Mouse (Mus musculus) forebrain, embryonic 10.5 days (tissue): ENCODE results near the gene Lcat. TPM values are rescaled to one million over a fixed set of nuclear protein-coding genes. Genes with fewer than 3 reads are reported as not detected.
A peak's percentile ranks its signal among the peaks of the same experiment; 100 is the strongest.

Source experiments
- DNase-seq: peaks from one replicate; pipeline ENCODE4 v3.0.0-alpha.2; 2017; ENCODE audit warnings: low spot score; ENCODE audit errors: extremely low spot score
- H3K27ac ChIP-seq: fragments of 300-500 bp; sonication (generic); 2 replicates; pipeline ENCODE4 v1.5.1; 2016; ENCODE audit warnings: mild to moderate bottlenecking
- H3K27me3 ChIP-seq: fragments of 300-500 bp; sonication (generic); 2 replicates; pipeline ENCODE4 v1.6.1; 2016; ENCODE audit warnings: mild to moderate bottlenecking; ENCODE audit not compliant: poor library complexity, severe bottlenecking
- H3K36me3 ChIP-seq: fragments of 300-500 bp; sonication (generic); replicated peaks from 2 replicates; pipeline ENCODE4 v1.6.1; 2016; ENCODE audit warnings: mild to moderate bottlenecking, moderate library complexity
- H3K4me1 ChIP-seq: fragments of 300-500 bp; sonication (generic); 2 replicates; pipeline ENCODE4 v1.6.1; 2016
- H3K4me3 ChIP-seq: fragments of 300-500 bp; sonication (generic); 2 replicates; pipeline ENCODE4 v1.5.1; 2016; ENCODE audit warnings: mild to moderate bottlenecking, moderate library complexity
- H3K9me3 ChIP-seq: fragments of 300-500 bp; sonication (generic); 2 replicates; pipeline ENCODE4 v1.6.1; 2016; ENCODE audit warnings: mild to moderate bottlenecking, moderate library complexity
- WGBS: fragments of 180-500 bp; shearing (Covaris S2); methylation state at CpG from one replicate; pipeline ENCODE4 v1.1.7; 2016; 5-methylcytosine and 5-hydroxymethylcytosine counted together
- microRNA-seq: library from miRNA; unstranded; fragments of <30 nt; microRNA quantifications from one replicate; pipeline ENCODE4, GENCODE M21; 2017
- polyA plus RNA-seq: library from polyadenylated mRNA; unstranded; fragments of >200 nt; fragmentation: Nextera tagmentation; extraction: Ambion mirVana; gene quantifications from 2 replicates; pipeline ENCODE4 v1.2.1, GENCODE M21; 2016

Lcat gene
- polyA plus RNA-seq, 1 experiment from 2014 or later, result 0.76 TPM

- peaks cover 13% of the 10 kb centered on the region for H3K4me1 ChIP-seq
- H3K27ac ChIP-seq, result peak within 1 kb of the TSS; percentile 93
- H3K9me3 ChIP-seq, result no peaks in the 10 kb centered on the region
- under 1% methylated on average over 68 of the region's 68 CpGs for WGBS
- H3K36me3 ChIP-seq, result 0 out of 2 replicates have a peak, but pooled peaks cover 2% of the 10 kb centered on the region
- DNase-seq, result peak; percentile 93
- no peaks in the 10 kb centered on the region for H3K27me3 ChIP-seq
- H3K4me3 ChIP-seq, result peak within 1 kb of the TSS; percentile 78
Measured at GRCm38 (mm10) chr8:105900180-105900940, 42.8 kb downstream of the Lcat start, which contains the start of gene Pskh1. Gene Pskh1, plus strand, starts transcription at chr8:105900441.

- Histone ChIP-seq H3K27ac (no peak overlapping the region), H3K27me3 (no peaks in the 10 kb centered on the region), H3K4me3 (no peak overlapping the region), H3K36me3 (peaks cover 18% of the 10 kb centered on the region; the same call in 1 of the 2 replicates), H3K4me1 (peaks cover 22% of the 10 kb centered on the region), H3K9me3 (no peaks in the 10 kb centered on the region)
- 84% methylated on average over 9 of the region's 9 CpGs for WGBS
- no peak for DNase-seq
Measured at GRCm38 (mm10) chr8:105897801-105898480, 45.2 kb downstream of the Lcat start.

- Histone ChIP-seq H3K4me3 (peak within 1 kb of the TSS; percentile 31), H3K4me1 (peaks cover 10% of the 10 kb centered on the region), H3K9me3 (no peaks in the 10 kb centered on the region), H3K27ac (0 out of 2 replicates have a peak within 1 kb of the TSS, but pooled peaks have one; percentile 54), H3K27me3 (no peaks in the 10 kb centered on the region), H3K36me3 (peaks cover 64% of the 10 kb centered on the region)
- WGBS, result 5% methylated on average over 11 of the region's 11 CpGs
- peak; percentile 75 for DNase-seq
Measured at GRCm38 (mm10) chr8:105893339-105893738, 49.8 kb downstream of the Lcat start, which contains the start of gene Nrn1l. Gene Nrn1l, plus strand, starts transcription at chr8:105893567.

GRCm38 (mm10) chr8:105892432-105892831 is 50.8 kb downstream of the Lcat start:
- H3K27ac ChIP-seq, result no peak overlapping the region
- H3K9me3 ChIP-seq, result no peaks in the 10 kb centered on the region
- no peaks in the 10 kb centered on the region for H3K27me3 ChIP-seq
- H3K4me1 ChIP-seq, result peaks cover 10% of the 10 kb centered on the region
- no peak for DNase-seq
- 91% methylated on average over 6 of the region's 6 CpGs for WGBS
- no peak overlapping the region for H3K4me3 ChIP-seq
- peaks cover 73% of the 10 kb centered on the region for H3K36me3 ChIP-seq

GRCm38 (mm10) chr8:105890870-105891269 is 52.3 kb downstream of the Lcat start:
- WGBS, result 93% methylated on average over 6 of the region's 6 CpGs
- Histone ChIP-seq H3K27ac (no peak overlapping the region), H3K4me3 (no peak overlapping the region), H3K9me3 (no peaks in the 10 kb centered on the region), H3K36me3 (peaks cover 89% of the 10 kb centered on the region), H3K27me3 (no peaks in the 10 kb centered on the region), H3K4me1 (peaks cover 10% of the 10 kb centered on the region)
- no peak for DNase-seq

GRCm38 (mm10) chr8:105889756-105890465 is 53.3 kb downstream of the Lcat start:
- peaks cover 95% of the 10 kb centered on the region for H3K36me3 ChIP-seq
- H3K27ac ChIP-seq, result no peak overlapping the region
- H3K9me3 ChIP-seq, result no peaks in the 10 kb centered on the region
- H3K4me3 ChIP-seq, result no peak overlapping the region
- no peaks in the 10 kb centered on the region for H3K27me3 ChIP-seq
- peaks cover 10% of the 10 kb centered on the region for H3K4me1 ChIP-seq
- 92% methylated on average over 12 of the region's 12 CpGs for WGBS
- DNase-seq, result no peak

Small RNA genes lying within 50 kb of the gene (microRNA-seq; reads per million reads assigned to microRNA genes)
- not detected for gene Mir7074

Other genes starting within 250 kb of the Lcat start
- gene Acd, start 242.3 kb downstream of the Lcat start, polyA plus RNA-seq, result 75.9 and 77.1 TPM in 2 replicates
- 22.7 and 22.8 TPM in 2 replicates for gene Pard6a, start 242.2 kb downstream of the Lcat start, polyA plus RNA-seq
- gene 4933405L10Rik, start 235.7 kb downstream of the Lcat start, polyA plus RNA-seq, result 0.12 and 0.21 TPM in 2 replicates
- gene Enkd1, start 235.2 kb downstream of the Lcat start, polyA plus RNA-seq, result 54.3 and 56.0 TPM in 2 replicates
- gene Gfod2, start 184.7 kb downstream of the Lcat start, polyA plus RNA-seq, result 32.7 and 38.3 TPM in 2 replicates
- gene Ranbp10, start 116.0 kb downstream of the Lcat start, polyA plus RNA-seq, result 9.5 and 11.1 TPM in 2 replicates
- 0.06 and 0.07 TPM in 2 replicates for gene Tsnaxip1, start 115.7 kb downstream of the Lcat start, polyA plus RNA-seq
- gene Cenpt, start 90.1 kb downstream of the Lcat start, polyA plus RNA-seq, result 49.5 and 57.9 TPM in 2 replicates
- 80.2 and 81.3 TPM in 2 replicates for gene Thap11, start 88.2 kb downstream of the Lcat start, polyA plus RNA-seq
- 394 and 447 TPM in 2 replicates for gene Nutf2, start 82.8 kb downstream of the Lcat start, polyA plus RNA-seq
- 73.7 and 75.2 TPM in 2 replicates for gene Edc4, start 62.5 kb downstream of the Lcat start, polyA plus RNA-seq
- gene Nrn1l, start 49.8 kb downstream of the Lcat start, polyA plus RNA-seq, result 0.33 and 0.65 TPM in 2 replicates
- gene Pskh1, start 42.9 kb downstream of the Lcat start, polyA plus RNA-seq, result 29.6 and 29.9 TPM in 2 replicates
- gene Ctrl, start 9.5 kb downstream of the Lcat start, polyA plus RNA-seq, result 1.5 and 2.1 TPM in 2 replicates
- 28.9 and 31.5 TPM in 2 replicates for gene Psmb10, start 4.9 kb downstream of the Lcat start, polyA plus RNA-seq
- gene Slc12a4, start 22.7 kb upstream of the Lcat start, polyA plus RNA-seq, result 14.9 and 17.8 TPM in 2 replicates
- not detected in 2 replicates for gene Dpep3, start 36.0 kb upstream of the Lcat start, polyA plus RNA-seq
- 19.4 and 20.5 TPM in 2 replicates for gene Dus2, start 48.0 kb upstream of the Lcat start, polyA plus RNA-seq
- gene Dpep2nb, start 62.6 kb upstream of the Lcat start, polyA plus RNA-seq, result not detected in 2 replicates
- gene Ddx28, start 68.5 kb upstream of the Lcat start, polyA plus RNA-seq, result 24.0 and 24.7 TPM in 2 replicates
- 6.6 TPM in 2 replicates for gene Nfatc3, start 115.5 kb upstream of the Lcat start, polyA plus RNA-seq
- gene Esrp2, start 193.6 kb upstream of the Lcat start, polyA plus RNA-seq, result 2.0 and 2.6 TPM in 2 replicates
- gene Pla2g15, start 207.0 kb upstream of the Lcat start, polyA plus RNA-seq, result 12.6 and 14.0 TPM in 2 replicates
- gene Slc7a6, start 225.5 kb upstream of the Lcat start, polyA plus RNA-seq, result 86.5 and 87.9 TPM in 2 replicates